Mouse (Mus musculus) spleen, postnatal 14 days (tissue): ENCODE results near the gene Fmnl3.

ENCODE experiments used
- DNase-seq, 2 experiments: peaks; one replicate each; pipeline ENCODE4 v3.0.0; 2021 to 2022; ENCODE audit warnings: low spot score in 2 of 2

Gene Fmnl3

DNA sequence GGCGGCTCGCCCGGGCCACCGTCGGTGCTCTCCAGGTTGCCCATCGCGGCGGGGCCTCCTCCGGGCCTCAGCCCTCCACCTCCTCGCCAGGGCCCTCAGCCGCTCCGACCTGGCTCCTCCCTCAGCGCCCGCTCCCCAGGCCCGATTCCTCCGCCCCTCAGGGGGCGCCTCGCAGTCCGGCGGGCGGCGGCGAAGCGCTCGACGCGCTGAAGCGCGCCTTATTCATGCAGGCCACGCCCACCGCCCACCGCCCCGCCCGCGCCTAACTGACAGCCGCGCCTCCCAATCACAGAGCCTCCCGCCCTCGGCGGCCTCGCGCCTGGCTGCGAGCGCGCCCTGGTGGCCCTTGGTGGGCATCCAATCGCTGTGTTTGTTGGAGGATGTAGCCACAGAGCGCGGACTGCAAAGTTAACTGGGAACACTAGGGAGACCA lies at the start of gene Fmnl3:
TSS of gene Fmnl3 (minus strand) at position 224 of the 433 bp plus-strand sequence.
- DNase-seq, result peak; percentile 91 to 94

DNA sequence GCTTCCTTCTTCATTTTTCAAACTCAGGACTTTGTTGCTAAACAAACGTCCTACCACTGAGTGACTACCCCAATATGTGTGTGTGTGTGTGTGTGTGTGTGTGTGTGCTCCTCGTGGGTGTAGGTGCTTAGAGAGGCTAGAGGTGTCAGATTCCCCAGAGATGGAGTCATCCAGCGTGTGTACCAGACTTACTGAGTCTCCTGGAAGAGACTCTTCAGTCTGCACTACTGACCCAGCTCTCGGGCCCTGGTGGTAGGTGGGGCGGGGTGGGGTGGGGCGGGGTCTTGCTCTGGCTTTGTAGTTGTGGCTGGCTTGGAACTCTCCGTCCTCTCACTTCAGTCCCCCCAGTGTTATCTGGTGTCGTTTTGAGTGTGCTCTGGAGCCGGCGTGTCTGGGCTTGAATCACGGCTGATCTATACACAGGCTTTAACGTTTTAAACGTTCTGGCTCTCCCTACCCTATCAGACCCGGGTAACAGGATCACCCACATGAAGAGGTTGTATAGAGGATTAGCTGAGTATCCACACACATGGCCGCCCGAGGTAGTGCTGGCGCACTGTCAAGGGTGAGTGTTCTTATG lies 47.5 kb upstream of the Fmnl3 start:
- DNase-seq, result no peak

DNA sequence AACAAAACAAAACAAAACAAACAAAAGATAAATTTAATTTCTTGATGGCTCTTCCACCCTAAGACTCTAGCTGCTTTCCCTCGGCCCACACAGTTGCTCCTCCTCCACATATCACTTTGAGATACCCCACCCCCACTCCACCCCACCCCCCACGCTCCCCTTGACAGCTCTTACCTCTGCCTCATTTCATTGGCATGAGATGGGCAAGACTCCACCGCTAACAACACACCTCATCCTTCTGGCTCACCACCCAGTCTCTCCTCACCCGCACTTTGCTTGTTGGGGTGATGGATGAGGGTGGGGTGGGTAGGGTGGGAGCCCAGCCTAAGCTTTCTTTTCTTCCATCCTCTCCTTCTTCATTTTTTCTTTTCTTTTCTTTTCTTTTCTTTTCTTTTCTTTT lies 46.7 kb upstream of the Fmnl3 start:
- DNase-seq, result no peak

DNA sequence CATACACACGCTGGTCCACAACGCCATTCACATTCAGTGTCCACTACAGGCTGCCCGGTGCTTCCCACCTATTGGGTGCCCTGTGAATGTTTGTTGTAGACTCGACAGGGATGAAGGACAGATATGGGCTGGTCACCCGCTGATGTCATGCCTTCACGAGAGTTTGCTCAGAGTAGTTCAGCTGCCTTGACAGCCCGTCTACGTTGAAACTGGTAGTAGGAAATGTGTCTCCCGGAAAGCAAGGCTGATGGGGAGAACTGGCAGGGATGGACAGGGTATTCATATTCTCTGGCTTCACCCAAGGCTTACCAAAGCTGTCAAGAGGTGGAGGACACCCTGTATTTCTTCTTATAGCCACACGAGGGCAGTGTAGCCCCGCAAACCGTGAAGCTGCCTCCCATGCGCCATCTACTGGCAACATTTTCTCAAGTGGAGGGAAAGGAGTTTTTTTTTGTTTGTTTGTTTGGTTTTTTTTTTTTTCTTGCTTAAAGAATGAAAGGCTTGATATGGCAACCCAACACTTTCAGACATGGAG lies 46.1 kb upstream of the Fmnl3 start:
- peak; percentile 53 to 77 for DNase-seq

- DNase-seq, result peak in 1 of 2 experiments; percentile 61
These were observed 45.5 kb upstream of the Fmnl3 start for GRCm38 (mm10) chr15:99415793-99416192.

DNA sequence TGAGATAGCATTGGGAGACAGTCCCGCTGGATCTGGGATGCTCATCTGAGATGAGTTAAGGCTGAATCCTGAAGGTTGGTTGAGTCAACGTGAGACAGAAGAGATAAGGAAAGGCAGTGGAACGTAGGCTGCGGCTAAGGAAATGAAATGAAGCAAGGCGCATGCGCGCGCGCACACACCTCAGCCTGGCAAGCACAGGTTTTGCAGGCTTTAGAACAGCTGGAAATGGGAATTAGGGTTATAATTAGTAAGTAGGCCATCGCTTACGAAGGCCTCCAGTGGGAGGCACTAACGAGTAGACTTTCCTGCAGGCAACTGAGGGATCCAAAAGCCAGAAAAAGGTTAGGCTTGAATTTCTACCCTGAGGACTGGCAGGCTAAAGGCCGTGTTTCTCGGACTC lies 41.5 kb upstream of the Fmnl3 start:
- no peak for DNase-seq

GRCm38 (mm10) chr15:99408845-99409244 lies 38.6 kb upstream of the Fmnl3 start:
- no peak for DNase-seq

DNA sequence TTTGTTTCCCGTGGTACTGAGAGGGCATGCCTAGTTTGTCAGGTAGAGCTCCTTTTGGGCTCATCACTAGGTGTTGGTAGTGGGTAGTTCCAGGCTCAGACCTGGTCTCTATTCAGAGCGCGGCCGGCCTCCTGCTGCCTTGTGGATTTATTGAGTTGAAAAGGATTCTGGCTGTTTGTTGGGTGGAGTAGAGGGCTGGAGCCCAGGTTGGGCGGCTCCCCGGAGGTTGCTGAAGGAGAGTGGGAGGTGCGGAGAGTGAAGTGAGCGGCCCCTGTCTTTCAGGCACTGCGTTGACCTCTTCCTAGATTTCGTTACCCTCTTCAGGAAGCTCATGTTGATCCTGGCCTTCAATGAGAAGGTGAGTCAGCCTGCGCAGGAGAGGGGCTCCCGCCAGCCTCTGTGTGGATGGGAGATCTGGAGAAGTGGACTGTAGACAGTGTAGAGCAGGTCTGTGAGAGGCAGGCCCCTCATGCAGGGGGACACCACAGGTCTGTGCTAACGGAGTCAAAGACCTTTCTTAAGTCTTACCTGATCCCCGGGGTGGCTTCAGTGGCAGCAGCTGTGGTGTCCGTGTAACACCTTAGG lies 36.8 kb upstream of the Fmnl3 start:
- no peak for DNase-seq

GRCm38 (mm10) chr15:99405150-99405549 lies 34.9 kb upstream of the Fmnl3 start:
- DNase-seq, result no peak

GRCm38 (mm10) chr15:99403159-99403889 lies 33.0 kb upstream of the Fmnl3 start:
- no peak for DNase-seq

GRCm38 (mm10) chr15:99400602-99401001 lies 30.3 kb upstream of the Fmnl3 start:
- no peak for DNase-seq

DNA sequence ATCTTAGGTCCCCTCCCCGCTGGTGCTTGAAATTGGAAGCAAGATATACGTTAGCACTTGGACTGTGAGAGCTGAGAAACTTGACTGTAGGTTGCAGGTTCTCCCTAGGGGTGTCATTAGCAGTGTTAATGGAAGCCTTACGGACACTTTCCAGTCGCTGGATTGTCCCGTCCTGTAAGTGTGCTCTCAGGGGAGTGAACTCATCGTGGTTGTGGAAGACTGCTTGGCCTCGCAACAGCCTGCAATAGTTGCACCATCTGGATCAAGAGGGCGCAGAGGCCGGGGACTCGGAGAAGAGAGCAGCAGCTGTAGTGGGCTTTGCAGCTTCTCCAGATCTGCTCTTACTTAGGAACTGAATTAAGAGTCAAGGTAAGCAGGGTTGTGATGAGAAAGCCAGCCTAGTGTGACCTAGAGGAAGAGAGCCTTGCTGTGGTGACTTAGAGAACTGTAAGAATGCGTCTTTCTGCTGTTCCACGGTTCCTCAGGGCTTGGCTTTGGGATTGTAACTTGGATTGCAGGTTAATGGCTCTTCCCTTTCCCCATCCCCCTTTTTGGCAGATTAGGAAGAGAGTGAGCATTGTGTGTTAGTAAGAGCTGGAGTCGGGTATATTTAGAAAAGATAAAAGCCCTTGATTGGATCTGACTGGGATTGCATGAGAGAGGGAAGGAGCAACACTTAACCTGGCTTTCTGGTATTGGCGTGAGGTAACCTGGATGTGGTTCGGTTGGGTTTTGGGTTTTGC lies 29.4 kb upstream of the Fmnl3 start:
- no peak for DNase-seq

- DNase-seq, result no peak
These were observed 27.3 kb upstream of the Fmnl3 start for GRCm38 (mm10) chr15:99397622-99398021.

DNA sequence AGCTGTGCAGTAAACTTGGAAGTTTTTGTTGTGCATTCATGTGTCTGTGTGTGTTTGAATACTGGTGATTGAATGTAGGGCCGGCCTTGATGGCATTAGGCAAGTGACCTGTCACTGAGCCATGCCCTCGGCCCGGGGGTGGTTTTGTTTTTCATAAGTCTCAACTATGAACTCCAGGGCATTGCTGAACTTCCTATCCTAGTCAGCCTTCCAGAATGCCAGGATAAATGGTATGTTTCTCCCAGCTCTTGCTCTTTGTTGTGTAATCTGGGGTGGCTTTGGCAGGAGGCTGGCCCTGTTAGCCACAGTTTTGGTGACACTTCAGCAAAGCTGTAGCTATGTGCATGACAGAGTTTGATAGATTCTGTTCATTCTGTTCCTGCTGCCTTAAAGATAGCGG lies 26.6 kb upstream of the Fmnl3 start:
- no peak for DNase-seq

DNA sequence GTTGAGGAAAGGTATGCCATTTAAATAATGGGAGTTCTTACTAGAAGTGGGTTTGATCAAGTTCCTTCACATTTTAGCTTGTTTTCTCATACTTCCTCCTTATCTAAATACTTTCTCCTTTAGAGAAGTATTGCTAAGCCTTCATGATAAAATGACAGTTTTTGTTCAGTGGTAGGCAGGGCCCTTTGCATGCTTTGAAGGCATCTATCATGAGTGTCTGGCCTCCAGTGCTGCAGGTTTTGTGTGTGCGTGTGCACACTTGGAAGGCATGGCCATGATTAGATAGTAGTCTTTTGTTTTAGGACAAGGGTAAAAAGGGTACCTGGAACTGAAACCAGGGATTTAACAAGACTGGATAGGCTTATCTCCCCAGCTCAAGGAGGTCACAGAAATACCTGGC lies 26.2 kb upstream of the Fmnl3 start:
- no peak for DNase-seq

- no peak for DNase-seq
These were observed 23.3 kb upstream of the Fmnl3 start for GRCm38 (mm10) chr15:99393386-99394252.

DNA sequence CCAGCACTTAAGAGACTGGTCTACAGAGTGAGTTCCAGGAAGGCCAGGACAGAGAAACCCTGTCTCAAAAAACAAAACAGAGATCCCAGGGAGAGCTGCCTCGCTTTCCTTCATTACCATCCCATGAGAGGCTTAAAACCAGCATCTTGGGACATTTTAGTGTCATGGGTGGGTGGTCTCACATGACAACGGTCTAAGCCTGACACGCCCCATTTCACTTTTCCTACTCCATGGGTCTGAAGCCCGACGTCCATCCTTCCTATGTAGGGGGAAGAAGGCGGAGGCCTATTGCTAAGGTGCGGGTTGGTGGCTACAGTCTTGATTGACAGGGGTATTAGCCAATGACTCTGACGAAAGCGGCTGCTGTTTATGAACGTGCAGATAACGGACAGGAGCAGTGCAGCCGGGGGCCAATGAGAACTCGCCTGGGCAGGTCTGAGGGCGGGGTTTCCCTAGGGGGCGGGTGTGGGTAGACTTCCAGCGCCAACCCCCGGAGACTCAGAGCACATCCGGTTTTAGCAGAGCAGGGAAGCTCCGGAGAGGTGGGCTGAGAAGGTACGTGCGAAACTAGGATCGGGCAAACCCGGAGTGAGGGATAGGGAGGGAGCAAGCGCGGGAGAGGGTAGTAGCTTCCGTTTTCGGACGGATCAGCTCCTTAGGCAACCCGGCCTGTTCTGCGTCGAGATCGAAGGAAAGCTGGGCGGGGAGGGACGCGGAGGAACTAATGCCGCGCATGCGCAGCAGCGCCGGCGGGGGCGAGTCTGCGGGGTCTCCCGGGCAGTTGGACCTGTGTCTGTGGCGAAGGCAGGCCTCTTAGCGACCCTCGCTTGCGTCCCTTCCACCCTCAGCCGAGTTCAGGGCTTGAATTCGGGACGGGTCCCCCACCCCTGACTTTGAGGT lies 22.5 kb upstream of the Fmnl3 start, which contains the start of gene Tmbim6:
TSS of gene Tmbim6 (plus strand) at position 397 of the 900 bp plus-strand sequence.
- DNase-seq, result peak; percentile 97

- DNase-seq, result no peak
These were observed 21.7 kb upstream of the Fmnl3 start for GRCm38 (mm10) chr15:99391975-99392374.

GRCm38 (mm10) chr15:99390472-99391401 lies 20.5 kb upstream of the Fmnl3 start:
- DNase-seq, result no peak
